Mouse (Mus musculus): ENCODE results near the gene Tmem234.

DNA sequence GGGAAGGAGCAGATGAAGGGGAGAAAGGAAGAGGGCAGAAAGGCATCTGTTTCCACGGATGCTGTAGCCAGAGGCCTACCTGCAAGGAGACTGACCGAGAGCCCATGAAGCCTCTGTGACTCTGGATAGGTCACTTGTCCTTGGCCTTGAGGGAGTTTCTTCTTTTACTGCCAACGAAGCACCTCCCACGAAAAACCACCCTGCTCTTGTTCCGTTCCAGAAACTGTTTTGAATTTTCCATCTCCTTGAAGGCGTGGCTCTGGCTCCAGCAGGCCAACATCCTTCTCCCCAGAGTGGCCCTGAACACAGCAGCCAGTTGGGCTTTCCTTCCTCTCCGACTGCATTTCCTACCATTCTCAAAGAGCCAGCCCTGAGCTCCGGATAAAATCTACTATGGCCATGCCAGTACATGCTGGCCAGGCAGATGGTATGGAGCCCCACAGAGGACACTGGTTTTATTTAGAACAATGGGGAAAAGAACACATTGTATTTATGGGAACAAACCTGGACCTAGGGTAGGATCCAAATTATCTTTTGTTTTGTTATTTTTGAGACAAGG, 20.9 kb downstream of the Tmem234 start:
- TF ChIP-seq GATA1 (IDR thresholded peaks at IDR 0.05; ENCODE audit: low read length) (no peak), TAL1 (IDR thresholded peaks at IDR 0.05; ENCODE audit: low read length) (no peak)
